8 mouse cellular contexts compared by ENCODE assay signal in genomic region chr2:156110627-156111357, GRCm38 (mm10). TPM values are rescaled to one million over a fixed set of nuclear protein-coding genes. Genes with fewer than 3 reads are reported as not detected.
DNase-seq lines count a peak whose midpoint lies in the region; ATAC-seq and TF ChIP-seq lines count a peak whose summit lies in the region.

No protein-coding gene starts in this region.

- H3K9ac ChIP-seq in CH12.LX (ENCODE audit: insufficient read depth, low read depth) = peak overlapping the region; percentile 59
- peak overlapping the region; percentile 99 for H3K9ac ChIP-seq in liver, adult 2 months (ENCODE audit: low read depth, low read length)
- H3K9ac ChIP-seq in neural tube, embryonic 15.5 days (replicated peaks) = peak overlapping the region; percentile 89

- in situ Hi-C loops in CH12.LX (cut with MboI; ENCODE audit: low pct_ligation_motif_present, low pct_unique_long_range_greater_than_20kb, low sequenced_read_pairs) = no loop called here

- H3K4me1 ChIP-seq in CH12.LX (ENCODE audit: control insufficient read depth in 1 of 2, insufficient read depth in 2 of 2) = peaks cover 2 to 34% of the 10 kb centered on the region in 2 experiments; a peak in 1 of 4 replicates
- peaks cover 8% of the 10 kb centered on the region for H3K4me1 ChIP-seq in liver, adult 2 months (ENCODE audit: control insufficient read depth, insufficient read depth, low read length)
- H3K4me1 ChIP-seq in neural tube, embryonic 15.5 days = peaks cover 28% of the 10 kb centered on the region

- DNase-seq in heart, adult 18-20 months = peak; percentile 5 to 33
- no peak for DNase-seq in heart, postnatal 4 days
- peak; percentile 39 for DNase-seq in CH12.LX (ENCODE audit: extremely low read depth)
- peak; percentile 8 to 25 for DNase-seq in heart, postnatal 10 days
- peak; percentile 44 for DNase-seq in liver, adult 2 months (ENCODE audit: extremely low read depth, low read depth, low spot score)
- DNase-seq in layer of hippocampus, adult 9-10 months (ENCODE audit: low spot score) = no peak

- ATAC-seq in common myeloid progenitor, adult 5-6 weeks (replicated peaks; ENCODE audit: low read depth, poor library complexity, severe bottlenecking) = peak; percentile 43; the same call in 1 of the 2 replicates
- peak; percentile 76 for ATAC-seq in neural tube, embryonic 15.5 days (ENCODE audit: low FRiP score)

- dilution Hi-C loops in CH12.LX (cut with MboI; ENCODE audit: extremely low pct_ligation_motif_present, extremely low pct_unique_long_range_greater_than_20kb, low sequenced_read_pairs) = no loop called here

- intact Hi-C loops in heart, postnatal 10 days (cut with DNase I) = loop anchor here (2.0 kb wide), 1 partner anchor 46 kb away; the partner anchor contains the start of gene Spag4

- no peak for TF ChIP-seq RAD21 in CH12.LX (IDR thresholded peaks at IDR 0.05; ENCODE audit: low read depth, low read length)

- peaks cover 4 to 16% of the 10 kb centered on the region in 2 experiments for H3K36me3 ChIP-seq in CH12.LX (replicated peaks in 1 of 2; ENCODE audit: control insufficient read depth in 1 of 2, insufficient read depth in 1 of 2, low read length in 1 of 2)
- H3K36me3 ChIP-seq in liver, adult 2 months (ENCODE audit: control insufficient read depth, insufficient read depth, low read length) = no peaks in the 10 kb centered on the region
- H3K36me3 ChIP-seq in neural tube, embryonic 15.5 days = no peaks in the 10 kb centered on the region

- peak; percentile 22; the same call in 1 of the 2 replicates for TF ChIP-seq EP300 in CH12.LX (IDR thresholded peaks at IDR 0.05; ENCODE audit: low read length)

- 2% methylated on average over 16 of the region's 16 CpGs for WGBS in liver, adult 2 months
- 1% methylated on average over 16 of the region's 16 CpGs for WGBS in neural tube, embryonic 15.5 days

- peak overlapping the region; percentile 75 to 94 (median 93) for H3K4me3 ChIP-seq in CH12.LX (replicated peaks in 1 of 3; ENCODE audit: low read depth in 2 of 3, low read length in 2 of 3, poor library complexity in 1 of 3)
- peak overlapping the region; percentile 99 for H3K4me3 ChIP-seq in liver, adult 2 months (ENCODE audit: insufficient read depth, low read depth, low read length)
- peak overlapping the region; percentile 61 for H3K4me3 ChIP-seq in neural tube, embryonic 15.5 days (replicated peaks)

- TF ChIP-seq CTCF in CH12.LX (conservative IDR thresholded peaks at IDR 0.05 in 1 of 2, IDR thresholded peaks at IDR 0.05 in 1 of 2; ENCODE audit: low read depth in 2 of 2, low read length in 2 of 2) = no peak
- TF ChIP-seq CTCF in liver, adult 2 months (IDR thresholded peaks at IDR 0.05; ENCODE audit: low read depth, low read length) = no peak

- peak overlapping the region; percentile 37 for H3K4me2 ChIP-seq in CH12.LX (ENCODE audit: insufficient read depth, low read depth, poor library complexity, severe bottlenecking)
- peak overlapping the region; percentile 70 for H3K4me2 ChIP-seq in neural tube, embryonic 15.5 days

- peaks cover 2% of the 10 kb centered on the region for H3K9me3 ChIP-seq in CH12.LX (replicated peaks; ENCODE audit: low read length)
- no peaks in the 10 kb centered on the region for H3K9me3 ChIP-seq in neural tube, embryonic 15.5 days (replicated peaks)

- TF ChIP-seq POLR2A in CH12.LX (IDR thresholded peaks at IDR 0.05; ENCODE audit: low read depth, low read length) = no peak
- no peak for TF ChIP-seq POLR2A in liver, adult 2 months (IDR thresholded peaks at IDR 0.05; ENCODE audit: extremely low read depth, insufficient read depth, low read length)

- H3K79me2 ChIP-seq in CH12.LX (replicated peaks; ENCODE audit: control insufficient read depth, extremely low read depth, insufficient read depth, poor library complexity, severe bottlenecking) = peaks cover 55% of the 10 kb centered on the region
- H3K79me2 ChIP-seq in liver, adult 2 months (ENCODE audit: control insufficient read depth, insufficient read depth, low read length) = peaks cover 27% of the 10 kb centered on the region; the same call in 1 of the 2 replicates

- no peaks in the 10 kb centered on the region for H3K27me3 ChIP-seq in CH12.LX (replicated peaks)
- H3K27me3 ChIP-seq in liver, adult 2 months (ENCODE audit: control insufficient read depth, insufficient read depth, low read length) = no peaks in the 10 kb centered on the region
- no peaks in the 10 kb centered on the region for H3K27me3 ChIP-seq in neural tube, embryonic 15.5 days (replicated peaks)

- H3K27ac ChIP-seq in CH12.LX (ENCODE audit: insufficient read depth, low read depth) = 0 out of 2 replicates have a peak overlapping the region, but pooled peaks have one; percentile 8
- H3K27ac ChIP-seq in liver, adult 2 months (replicated peaks; ENCODE audit: insufficient read depth, low read depth, low read length) = peak overlapping the region; percentile 98
- H3K27ac ChIP-seq in neural tube, embryonic 15.5 days (replicated peaks) = peak overlapping the region; percentile 97

TF ChIP-seq in CH12.LX, 34 proteins besides CTCF, POLR2A, EP300 and RAD21 (continues in another document):
- no peak for TF ChIP-seq USF2 (conservative IDR thresholded peaks at IDR 0.05; ENCODE audit: low read depth, low read length)
- no peak for TF ChIP-seq MYC (IDR thresholded peaks at IDR 0.05; ENCODE audit: low read depth, low read length)
- no peak for TF ChIP-seq KAT2A (IDR thresholded peaks at IDR 0.05; ENCODE audit: insufficient replicate concordance, low read length)
- TF ChIP-seq UBTF (IDR thresholded peaks at IDR 0.05; ENCODE audit: low read depth, low read length) = no peak
- TF ChIP-seq HCFC1 (IDR thresholded peaks at IDR 0.05; ENCODE audit: low read depth, low read length) = no peak; the same call in 1 of the 2 replicates
- TF ChIP-seq JUND (conservative IDR thresholded peaks at IDR 0.05; ENCODE audit: low read depth, low read length) = no peak
- TF ChIP-seq BHLHE40 (IDR thresholded peaks at IDR 0.05; ENCODE audit: low read depth, low read length) = no peak
- no peak for TF ChIP-seq MXI1 (IDR thresholded peaks at IDR 0.05; ENCODE audit: low read depth, low read length)
- TF ChIP-seq E2F4 (IDR thresholded peaks at IDR 0.05; ENCODE audit: insufficient replicate concordance, low read depth, low read length) = no peak
- no peak for TF ChIP-seq NRF1 (IDR thresholded peaks at IDR 0.05; ENCODE audit: low read depth, low read length)
- TF ChIP-seq USF1 (IDR thresholded peaks at IDR 0.05; ENCODE audit: low read depth, low read length) = no peak

RNA-seq across cellular contexts. Expression of gene Cpne1, which starts 1.0 kb away (rescaled TPM):
- 10 to 100 TPM; 11.2 to 12.1 TPM for total RNA-seq in heart, adult 18-20 months (2021)
- 10 to 100 TPM; 16.4 to 19.3 TPM for total RNA-seq in heart, postnatal 4 days (2021)
- total RNA-seq in CH12.LX (2012; rRNA removed) (36.8 and 39.8 TPM in 2 replicates), CH12.LX (2014; rRNA removed) (34.0 and 36.6 TPM in 2 replicates)
- polyA plus RNA-seq in CH12.LX (2012; ENCODE audit: insufficient read length, low read depth) = 24.6 and 33.0 TPM in 2 replicates
- total RNA-seq in common myeloid progenitor, adult 5-6 weeks (2017) = 19.7 and 22.7 TPM in 2 replicates
- 10 to 100 TPM; 23.0 to 23.3 TPM for total RNA-seq in heart, postnatal 10 days (2021)
- 18.3 and 21.9 TPM in 2 replicates for total RNA-seq in liver, adult 2 months (2014; rRNA removed)
- polyA plus RNA-seq in liver, adult 2 months (2012; rRNA removed) = 30.9 and 32.3 TPM in 2 replicates
- 28.3 and 35.3 TPM in 2 replicates for polyA plus RNA-seq in neural tube, embryonic 15.5 days (2015; fragmentation: Nextera tagmentation; extraction: Ambion mirVana)

RNA-seq across cellular contexts. Expression of gene Rbm12, which starts 1.0 kb away (rescaled TPM):
- total RNA-seq in heart, adult 18-20 months (2021) = 10 to 100 TPM; 11.3 to 12.3 TPM
- 10 to 100 TPM; 40.2 to 43.6 TPM for total RNA-seq in heart, postnatal 4 days (2021)
- total RNA-seq in CH12.LX (2012; rRNA removed) (9.6 and 13.2 TPM in 2 replicates), CH12.LX (2014; rRNA removed) (20.7 and 25.2 TPM in 2 replicates)
- polyA plus RNA-seq in CH12.LX (2012; ENCODE audit: insufficient read length, low read depth) = 33.4 and 36.5 TPM in 2 replicates
- total RNA-seq in common myeloid progenitor, adult 5-6 weeks (2017) = 41.2 and 51.7 TPM in 2 replicates
- total RNA-seq in heart, postnatal 10 days (2021) = 10 to 100 TPM; 31.5 to 33.5 TPM
- 3.9 and 5.1 TPM in 2 replicates for total RNA-seq in liver, adult 2 months (2014; rRNA removed)
- polyA plus RNA-seq in liver, adult 2 months (2012; rRNA removed) = 4.0 and 4.2 TPM in 2 replicates
- 17.7 and 21.9 TPM in 2 replicates for polyA plus RNA-seq in neural tube, embryonic 15.5 days (2015; fragmentation: Nextera tagmentation; extraction: Ambion mirVana)

RNA-seq across cellular contexts. Expression of gene Gm28036, which starts 16.1 kb away (rescaled TPM):
- 10 to 100 TPM in 1 of 2 experiments, 1 to 10 TPM in 1; 6.5 to 12.3 TPM for total RNA-seq in heart, adult 18-20 months (2021)
- total RNA-seq in heart, postnatal 4 days (2021) = 10 to 100 TPM; 30.3 to 33.8 TPM
- total RNA-seq in CH12.LX (2012; rRNA removed) = 14.7 and 18.8 TPM in 2 replicates
- total RNA-seq in CH12.LX (2014; rRNA removed) = 10.5 and 17.0 TPM in 2 replicates
- 15.3 and 18.4 TPM in 2 replicates for polyA plus RNA-seq in CH12.LX (2012; ENCODE audit: insufficient read length, low read depth)
- 32.1 and 33.0 TPM in 2 replicates for total RNA-seq in common myeloid progenitor, adult 5-6 weeks (2017)
- total RNA-seq in heart, postnatal 10 days (2021) = 10 to 100 TPM; 19.7 to 19.8 TPM
- total RNA-seq in liver, adult 2 months (2014; rRNA removed) = 1.6 and 1.9 TPM in 2 replicates
- 0.70 and 1.1 TPM in 2 replicates for polyA plus RNA-seq in liver, adult 2 months (2012; rRNA removed)
- polyA plus RNA-seq in neural tube, embryonic 15.5 days (2015; fragmentation: Nextera tagmentation; extraction: Ambion mirVana) = 11.0 and 12.1 TPM in 2 replicates

RNA-seq across cellular contexts. Expression of gene Romo1, which starts 33.0 kb away (rescaled TPM):
- 100 to 1,000 TPM; 383 to 389 TPM for total RNA-seq in heart, adult 18-20 months (2021)
- 100 to 1,000 TPM; 273 to 278 TPM for total RNA-seq in heart, postnatal 4 days (2021)
- total RNA-seq in CH12.LX (2012; rRNA removed) (292 and 319 TPM in 2 replicates), CH12.LX (2014; rRNA removed) (110 and 130 TPM in 2 replicates)
- 255 and 303 TPM in 2 replicates for polyA plus RNA-seq in CH12.LX (2012; ENCODE audit: insufficient read length, low read depth)
- total RNA-seq in common myeloid progenitor, adult 5-6 weeks (2017) = 15.8 and 28.5 TPM in 2 replicates
- total RNA-seq in heart, postnatal 10 days (2021) = 100 to 1,000 TPM; 316 to 323 TPM
- total RNA-seq in liver, adult 2 months (2014; rRNA removed) = 139 and 152 TPM in 2 replicates
- polyA plus RNA-seq in liver, adult 2 months (2012; rRNA removed) = 247 and 252 TPM in 2 replicates
- polyA plus RNA-seq in neural tube, embryonic 15.5 days (2015; fragmentation: Nextera tagmentation; extraction: Ambion mirVana) = 444 and 463 TPM in 2 replicates

RNA-seq across cellular contexts. Expression of gene Nfs1, which starts 33.2 kb away (rescaled TPM):
- total RNA-seq in heart, adult 18-20 months (2021) = 10 to 100 TPM; 93.7 to 97.1 TPM
- 10 to 100 TPM; 51.5 to 51.9 TPM for total RNA-seq in heart, postnatal 4 days (2021)
- 58.6 and 60.6 TPM in 2 replicates for total RNA-seq in CH12.LX (2012; rRNA removed)
- 68.8 and 72.1 TPM in 2 replicates for total RNA-seq in CH12.LX (2014; rRNA removed)
- polyA plus RNA-seq in CH12.LX (2012; ENCODE audit: insufficient read length, low read depth) = 49.2 and 51.3 TPM in 2 replicates
- 43.2 and 47.0 TPM in 2 replicates for total RNA-seq in common myeloid progenitor, adult 5-6 weeks (2017)
- 10 to 100 TPM; 59.7 to 60.7 TPM for total RNA-seq in heart, postnatal 10 days (2021)
- total RNA-seq in liver, adult 2 months (2014; rRNA removed) = 71.1 and 75.1 TPM in 2 replicates
- 67.4 and 71.5 TPM in 2 replicates for polyA plus RNA-seq in liver, adult 2 months (2012; rRNA removed)
- 29.6 and 40.3 TPM in 2 replicates for polyA plus RNA-seq in neural tube, embryonic 15.5 days (2015; fragmentation: Nextera tagmentation; extraction: Ambion mirVana)

Comparison
In these comparisons a context has a peak if more than half of its experiments do, and no peak if none do; other contexts are left out.
1. DNase-seq: peak in heart, adult 18-20 months (2 of 2), CH12.LX (single experiment), heart, postnatal 10 days (2 of 2) and liver, adult 2 months (single experiment); none in heart, postnatal 4 days (single experiment) and layer of hippocampus, adult 9-10 months (single experiment).
2. H3K27ac ChIP-seq: peak in every context shown above with its lines; median percentile 98 in liver, adult 2 months; 97 in neural tube, embryonic 15.5 days; 8 in CH12.LX.
3. Peak in every context shown above with its lines, with median percentiles within 50 percentile points of each other: H3K4me3 ChIP-seq and H3K9ac ChIP-seq.